Mouse (Mus musculus) Patski (cell line): ENCODE measurements around the gene Tfrc. TPM values are rescaled to one million over a fixed set of nuclear protein-coding genes. Genes with fewer than 3 reads are reported as not detected.
A peak's percentile ranks its signal among the peaks of the same experiment; 100 is the strongest.

Source experiments
- ATAC-seq: fragments of 100-300 bp; one replicate; pipeline ENCODE4 v1.8.0; 2021
- CTCF ChIA-PET: fragments of 350-600 bp; sonication (Branson Sonifier 250); formaldehyde crosslinking; loops from one replicate; lab custom pipeline; 2022; ENCODE audit warnings: inconsistent platforms; lab: Charles Lee
- POLR2A ChIA-PET: fragments of 350-600 bp; sonication (Branson Sonifier 250); formaldehyde crosslinking; loops from one replicate; lab custom pipeline; 2022; ENCODE audit warnings: antibody characterized with exemption, inconsistent platforms; lab: Charles Lee
- DNase-seq: peaks from one replicate; pipeline ENCODE4 v3.0.0-alpha.2; 2011; ENCODE audit warnings: low read depth, low spot score
- H3K27me3 ChIP-seq: fragments of 371-371 bp; one replicate; pipeline ENCODE4 v1.5.1; 2021
- CTCF ChIP-seq: fragments of 100-300 bp; IDR thresholded peaks from one replicate; pipeline ENCODE4 v1.5.1; 2021
- in situ Hi-C: fragments of 300-500 bp; cut with MboI; formaldehyde crosslinking; loops from 3 replicates; pipeline ENCODE4 v1.11.1; 2018; ENCODE audit warnings: low pct_unique_long_range_greater_than_20kb, mixed read lengths
- polyA plus RNA-seq: library from polyadenylated mRNA; unstranded; gene quantifications from one replicate; pipeline ENCODE4 v1.2.3, GENCODE M21; 2021

The Tfrc gene
- polyA plus RNA-seq, 1 experiment from 2014 or later = 84.9 TPM

DNA sequence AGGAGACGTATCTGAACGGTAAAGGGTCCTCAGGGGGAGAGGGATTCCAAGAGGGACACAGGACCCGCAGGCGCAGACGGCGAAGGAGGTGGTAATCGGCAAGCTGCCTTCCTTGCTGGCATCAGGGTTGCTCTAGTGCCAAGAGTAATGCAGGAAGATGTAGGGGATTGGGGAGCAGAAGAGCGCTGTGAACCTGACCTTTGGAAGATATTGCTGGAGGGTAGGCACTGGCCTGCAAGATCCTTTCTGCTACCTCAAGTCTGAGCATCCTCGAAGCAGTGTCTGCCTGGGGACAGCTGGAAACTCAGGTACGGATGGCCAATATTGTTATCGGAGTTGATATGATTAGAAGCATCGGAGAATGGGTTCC lies 36.1 kb downstream of the Tfrc start:
- ChIA-PET CTCF (interaction anchor here (1.1 to 1.7 kb wide), 2 partner anchors 15 to 52 kb away, joined by 3 to 7 read pairs; no protein-coding TSS in a partner anchor), POLR2A (interaction anchor here (1.0 to 2.7 kb wide), 5 partner anchors 10 to 69 kb away, joined by 3 to 15 read pairs (median 3); no protein-coding TSS in a partner anchor)
- ATAC-seq (no peak), DNase-seq (no peak)
- in situ Hi-C loops = no loop called here
- no peak for TF ChIP-seq CTCF
- H3K27me3 ChIP-seq = no peaks in the 10 kb centered on the region

DNA sequence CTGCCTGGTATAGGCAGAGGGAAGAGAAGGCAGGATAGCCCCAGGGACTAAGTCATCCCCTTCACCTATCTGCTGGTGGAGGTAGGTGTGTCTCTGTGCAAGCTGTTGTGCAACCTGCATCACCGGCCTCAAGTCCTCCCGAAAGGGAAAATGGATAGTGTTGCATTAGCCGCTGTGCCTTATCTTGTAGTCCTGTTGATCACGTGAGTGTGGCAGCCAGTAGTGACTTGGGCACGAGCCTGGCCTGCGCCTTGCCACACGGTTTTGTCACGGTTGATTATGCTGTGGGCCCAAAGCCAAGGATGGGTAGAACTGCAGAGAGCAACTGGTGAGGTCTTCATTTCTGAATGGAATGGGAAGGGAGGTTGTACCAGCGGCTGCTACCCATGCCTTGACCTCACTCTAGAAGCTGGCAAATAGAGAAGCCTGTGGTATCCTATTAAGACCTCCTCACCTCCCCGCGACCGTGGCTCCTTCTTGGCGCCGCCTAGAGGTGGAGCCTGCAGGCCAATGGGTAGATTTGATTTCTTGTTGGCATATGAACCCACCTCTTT lies 36.7 kb downstream of the Tfrc start:
- in situ Hi-C loops = no loop called here
- CTCF ChIA-PET = interaction anchor here (0.9 to 2.0 kb wide), 5 partner anchors 11 to 52 kb away, joined by 3 to 8 read pairs (median 6); no protein-coding TSS in a partner anchor

DNA sequence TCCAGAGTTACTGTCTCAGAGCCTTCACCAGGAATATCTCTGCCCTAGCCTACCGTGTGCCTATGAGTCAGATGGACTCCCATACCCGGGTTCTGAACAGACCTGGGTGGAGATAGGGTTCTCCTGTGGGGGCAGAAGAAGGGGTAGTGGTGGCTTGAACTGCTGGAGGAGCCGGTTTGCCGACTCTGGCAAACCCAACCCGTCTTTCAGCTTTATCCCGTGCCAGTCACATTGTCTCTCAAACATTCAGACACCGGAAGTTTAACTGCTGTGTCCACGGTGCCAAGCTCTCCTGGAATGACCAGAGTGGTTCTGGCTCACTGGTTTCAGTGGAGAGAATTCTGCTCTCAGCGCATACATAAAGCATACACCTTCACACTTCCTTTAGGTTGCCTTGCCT lies 37.3 kb downstream of the Tfrc start:
- in situ Hi-C loops = no loop called here
- no peak for TF ChIP-seq CTCF
- ATAC-seq (no peak), DNase-seq (no peak)
- POLR2A ChIA-PET = interaction anchor here (0.7 to 2.7 kb wide), 4 partner anchors 11 to 35 kb away, joined by 3 to 10 read pairs (median 5); no protein-coding TSS in a partner anchor
- CTCF ChIA-PET = interaction anchor here (0.9 to 2.0 kb wide), 4 partner anchors 11 to 52 kb away, joined by 3 to 8 read pairs (median 5); no protein-coding TSS in a partner anchor
- H3K27me3 ChIP-seq = no peaks in the 10 kb centered on the region

More for the DNA sequence above, 36.7 kb downstream of the Tfrc start:
- TF ChIP-seq CTCF = no peak
- POLR2A ChIA-PET = interaction anchor here (0.7 to 2.7 kb wide), 7 partner anchors 10 to 37 kb away, joined by 3 to 15 read pairs (median 4); no protein-coding TSS in a partner anchor
- H3K27me3 ChIP-seq = no peaks in the 10 kb centered on the region
- peak; percentile 31 for ATAC-seq
- DNase-seq = no peak

DNA sequence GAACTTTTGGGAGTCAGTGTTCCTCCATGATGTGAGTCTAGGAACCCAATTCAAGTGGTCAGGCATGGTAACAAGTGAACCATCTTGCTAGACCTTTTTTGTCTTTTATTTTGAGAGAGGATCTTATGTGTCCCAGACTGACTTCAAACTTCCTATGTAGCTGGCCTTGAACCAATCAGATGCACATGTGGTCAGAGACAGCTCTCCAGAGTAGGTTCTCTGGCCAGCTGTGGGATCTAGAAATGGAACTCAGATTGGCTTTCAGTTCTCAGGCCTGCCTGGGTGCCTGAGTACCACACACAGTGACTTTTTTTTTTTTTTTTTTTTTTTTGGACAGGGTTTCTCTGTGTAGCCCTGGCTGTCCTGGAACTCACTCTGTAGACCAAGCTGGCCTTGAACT lies 39.0 kb downstream of the Tfrc start:
- ChIA-PET POLR2A (interaction anchor here (0.6 to 0.7 kb wide), 3 partner anchors 21 to 61 kb away, joined by 3 to 12 read pairs (median 4); no protein-coding TSS in a partner anchor), CTCF (interaction anchor here (1.3 kb wide), 1 partner anchor 35 kb away, joined by 4 read pairs; no protein-coding TSS in a partner anchor)
- in situ Hi-C loops = no loop called here
- H3K27me3 ChIP-seq = no peaks in the 10 kb centered on the region
- ATAC-seq (no peak), DNase-seq (no peak)
- no peak for TF ChIP-seq CTCF

DNA sequence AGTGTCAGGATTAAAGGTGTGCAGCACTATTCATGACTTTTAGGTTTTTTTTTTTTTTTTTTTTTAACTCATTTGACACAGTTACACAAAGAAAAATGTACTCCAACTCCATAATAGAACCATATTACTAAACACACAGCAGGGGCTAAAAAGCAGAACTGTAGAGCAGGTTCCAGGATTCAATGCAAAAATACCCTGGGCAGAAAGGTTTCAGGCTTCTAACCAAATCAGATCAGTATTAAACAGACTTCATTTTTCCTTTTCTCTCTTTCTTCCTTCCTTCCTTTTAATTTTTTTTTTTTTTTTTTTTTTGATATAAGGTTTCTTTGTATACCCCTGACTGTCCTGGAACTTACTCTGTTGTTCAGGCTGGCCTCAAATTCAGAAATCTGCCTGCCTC lies 41.7 kb downstream of the Tfrc start:
- CTCF ChIA-PET = interaction anchor here (1.1 to 2.2 kb wide), 2 partner anchors 9 to 32 kb away, joined by 3 to 5 read pairs; no protein-coding TSS in a partner anchor
- TF ChIP-seq CTCF = no peak

DNA sequence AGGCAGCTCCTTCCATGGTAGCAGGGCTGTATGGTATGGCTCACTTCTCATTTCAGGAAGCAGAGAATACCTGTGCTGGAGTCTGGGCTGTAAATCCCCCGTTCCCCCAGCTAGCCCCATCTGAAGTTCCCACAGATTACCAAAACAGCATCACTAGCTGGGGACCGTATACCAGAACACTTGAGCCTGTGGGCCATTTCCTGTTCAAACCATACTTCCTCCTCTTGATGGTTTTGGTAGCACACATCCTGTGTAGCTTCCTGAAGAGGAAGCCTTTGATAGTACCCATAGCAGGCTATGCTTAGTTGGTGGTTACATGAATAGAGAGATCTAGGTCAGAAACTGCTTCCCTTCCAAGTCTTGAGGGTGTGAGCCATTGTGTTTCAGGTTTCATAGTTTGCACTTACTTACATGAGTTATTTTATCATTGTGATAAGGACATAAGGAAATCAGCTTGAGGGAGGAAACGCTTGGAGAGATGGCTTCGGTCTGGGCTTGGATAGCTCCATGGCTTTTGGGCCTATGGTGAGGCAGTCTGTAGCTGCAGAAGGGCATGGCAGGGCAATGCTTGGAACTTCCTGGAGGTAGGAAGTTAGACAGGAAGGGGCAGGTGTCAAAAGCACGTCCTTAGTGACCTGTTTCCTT lies 42.4 kb downstream of the Tfrc start:
- no peaks in the 10 kb centered on the region for H3K27me3 ChIP-seq
- no peak for ATAC-seq
- in situ Hi-C loops = no loop called here
- ChIA-PET POLR2A (interaction anchor here (0.8 kb wide), 1 partner anchor 10 kb away, joined by 7 read pairs; no protein-coding TSS in a partner anchor), CTCF (interaction anchor here (1.1 to 2.2 kb wide), 2 partner anchors 8 to 31 kb away, joined by 3 to 5 read pairs; no protein-coding TSS in a partner anchor)
- DNase-seq = no peak
- no peak for TF ChIP-seq CTCF

More for the DNA sequence above, 41.7 kb downstream of the Tfrc start:
- POLR2A ChIA-PET = interaction anchor here (0.8 kb wide), 1 partner anchor 11 kb away, joined by 7 read pairs; no protein-coding TSS in a partner anchor
- DNase-seq (no peak), ATAC-seq (no peak)
- H3K27me3 ChIP-seq = no peaks in the 10 kb centered on the region
- in situ Hi-C loops = no loop called here

DNA sequence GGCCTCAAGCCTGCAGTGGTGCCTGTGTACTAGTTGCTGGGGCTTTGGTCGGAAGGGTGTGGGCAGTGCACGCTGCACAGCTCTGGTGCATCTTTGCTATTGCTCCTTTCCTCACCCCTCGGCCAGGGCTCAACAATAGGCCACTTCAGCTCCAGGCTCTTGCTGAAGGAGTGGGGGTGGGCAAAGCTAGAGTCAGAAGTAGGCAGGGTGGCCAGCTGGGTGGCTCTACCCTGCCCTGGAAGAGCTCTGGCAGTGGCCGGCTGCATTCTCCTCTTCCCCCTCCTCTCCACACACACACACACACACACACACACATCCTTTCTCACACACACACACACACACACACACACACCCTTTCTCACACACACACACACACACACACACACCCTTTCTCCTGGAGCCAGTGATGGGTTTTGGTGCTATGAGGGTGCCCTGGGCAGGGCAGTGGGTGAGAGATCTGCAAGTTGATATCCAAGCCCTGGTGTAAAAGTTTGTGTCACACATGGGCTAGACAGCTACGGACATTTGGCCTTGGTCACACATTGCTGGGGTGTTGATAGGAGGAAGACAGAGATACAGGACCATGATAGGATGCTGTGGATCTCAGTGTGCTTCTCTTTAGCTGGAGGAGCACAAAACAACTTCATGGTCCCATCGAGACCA lies 45.5 kb downstream of the Tfrc start:
- H3K27me3 ChIP-seq = no peaks in the 10 kb centered on the region
- ATAC-seq (no peak), DNase-seq (no peak)
- CTCF ChIA-PET = no interaction called here
- in situ Hi-C loops = no loop called here
- TF ChIP-seq CTCF = no peak
- POLR2A ChIA-PET = interaction anchor here (3.6 kb wide), 1 partner anchor 10 kb away, joined by 15 read pairs; the partner anchor contains the start of gene Tnk2

DNA sequence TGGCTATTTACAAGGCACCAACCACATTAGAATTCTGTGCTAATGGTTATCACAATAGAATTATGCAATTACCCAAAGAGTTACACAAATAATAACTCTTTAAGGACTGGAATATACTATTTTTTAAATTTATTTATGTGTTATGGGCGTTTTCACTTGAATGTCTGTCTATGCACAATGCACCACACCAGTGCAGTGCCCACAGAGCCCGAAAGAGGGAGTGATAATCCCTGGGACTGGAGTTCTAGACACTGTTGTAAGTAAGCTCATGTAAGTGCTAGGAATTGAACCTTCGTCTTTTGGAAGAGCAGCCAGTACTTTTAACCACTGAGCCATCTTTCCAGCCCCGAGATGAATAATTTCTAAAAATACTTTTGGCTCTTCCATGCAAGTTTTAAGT lies 46.8 kb downstream of the Tfrc start:
- no peak for TF ChIP-seq CTCF
- DNase-seq (no peak), ATAC-seq (no peak)
- ChIA-PET POLR2A (interaction anchor here (3.6 kb wide), 1 partner anchor 11 kb away, joined by 15 read pairs; the partner anchor contains the start of gene Tnk2), CTCF (interaction anchor here (1.5 to 3.2 kb wide), 3 partner anchors 9 to 27 kb away, joined by 4 to 22 read pairs (median 8); no protein-coding TSS in a partner anchor)
- in situ Hi-C loops = no loop called here
- no peaks in the 10 kb centered on the region for H3K27me3 ChIP-seq

DNA sequence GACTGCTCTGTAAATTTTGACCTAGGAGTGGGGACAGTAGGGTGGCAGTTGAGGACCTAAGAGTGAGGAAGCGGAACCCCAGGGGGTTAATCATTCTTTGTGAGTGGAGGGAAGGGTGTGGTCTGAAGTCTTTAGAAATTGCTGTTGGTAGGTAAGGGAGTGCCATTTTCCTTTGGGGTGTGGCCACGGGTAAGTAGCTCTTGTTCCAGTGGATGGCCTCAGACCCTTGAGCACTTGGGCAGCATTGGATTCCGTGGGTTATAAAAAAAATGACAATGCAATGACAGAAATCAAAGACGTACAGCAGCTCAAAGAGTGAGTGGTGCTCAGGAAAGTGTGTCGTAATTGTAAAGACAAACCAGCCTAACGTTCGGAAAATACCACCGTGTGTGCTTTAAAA lies 47.6 kb downstream of the Tfrc start:
- ChIA-PET CTCF (interaction anchor here (0.8 to 3.2 kb wide), 6 partner anchors 10 to 26 kb away, joined by 3 to 22 read pairs (median 4); no protein-coding TSS in a partner anchor), POLR2A (interaction anchor here (1.8 to 3.6 kb wide), 2 partner anchors 10 to 12 kb away, joined by 6 to 15 read pairs; partner anchors contain the start of gene Tnk2)
- H3K27me3 ChIP-seq = no peaks in the 10 kb centered on the region
- no peak for ATAC-seq
- in situ Hi-C loops = no loop called here
- no peak for TF ChIP-seq CTCF
- no peak for DNase-seq
